Mouse (Mus musculus) heart, postnatal 25 days (tissue): ENCODE data around the gene Mgll. TPM values are rescaled to one million over a fixed set of nuclear protein-coding genes. Genes with fewer than 3 reads are reported as not detected.

Source experiments
- DNase-seq: peaks from one replicate; pipeline ENCODE4 v3.0.0; 2022; ENCODE audit warnings: low spot score
- intact Hi-C: fragments of 180-260 bp; cut with DNase I; formaldehyde crosslinking; loops from one replicate; pipeline ENCODE4 v1.15.1; 2025
- total RNA-seq, 2 experiments: library from RNA; stranded (reverse); gene quantifications; 2 replicates each; pipeline ENCODE4 v1.2.3; 2021

Gene Mgll
- total RNA-seq, 2 experiments from 2014 or later = 115 to 127 TPM

- no peak for DNase-seq
- intact Hi-C loops = no loop called here
Observed at GRCm38 (mm10) chr6:88869459-88869858, 145.2 kb downstream of the Mgll start.

GRCm38 (mm10) chr6:88870594-88870993, 146.4 kb downstream of the Mgll start:
- DNase-seq = no peak
- intact Hi-C loops = no loop called here

GRCm38 (mm10) chr6:88871546-88871945, 147.3 kb downstream of the Mgll start:
- no peak for DNase-seq
- intact Hi-C loops = no loop called here

- intact Hi-C loops = no loop called here
- DNase-seq = no peak
Observed at GRCm38 (mm10) chr6:88872811-88873210, 148.6 kb downstream of the Mgll start.

GRCm38 (mm10) chr6:88873965-88874867, 150.0 kb downstream of the Mgll start:
- intact Hi-C loops = no loop called here
- DNase-seq = no peak

GRCm38 (mm10) chr6:88874868-88875508, 150.8 kb downstream of the Mgll start, which contains the start of gene Podxl2:
Gene Podxl2 (minus strand): TSS chr6:88875044.
- intact Hi-C loops = no loop called here
- DNase-seq = peak; percentile 65

Other genes starting within 250 kb of the Mgll start
- 10 to 100 TPM; 49.4 to 53.6 TPM for gene Sec61a1, start 205.5 kb upstream of the Mgll start, total RNA-seq
- 10 to 100 TPM; 31.2 to 36.8 TPM for gene Kbtbd12, start 86.5 kb upstream of the Mgll start, total RNA-seq
- 10 to 100 TPM; 21.9 to 23.3 TPM for gene Abtb1, start 117.6 kb downstream of the Mgll start, total RNA-seq
- 10 to 100 TPM; 16.5 to 16.8 TPM for gene Podxl2, start 150.6 kb downstream of the Mgll start, total RNA-seq
- gene Mcm2, start 174.4 kb downstream of the Mgll start, total RNA-seq = 1 to 10 TPM; 6.1 to 7.4 TPM
- 10 to 100 TPM; 36.4 to 37.2 TPM for gene Tpra1, start 177.8 kb downstream of the Mgll start, total RNA-seq